Mouse (Mus musculus): ENCODE measurements around the gene Klhl3.

GRCm38 (mm10) chr13:58010416-58010815 lies 103.0 kb downstream of the Klhl3 start:
- TF ChIP-seq POLR2A (IDR thresholded peaks at IDR 0.05; ENCODE audit: borderline replicate concordance, control insufficient read depth, low read depth, low read length), result no peak
- TF ChIP-seq CTCF (IDR thresholded peaks at IDR 0.05; ENCODE audit: control insufficient read depth, insufficient read depth, low read length), result no peak
